Mouse (Mus musculus): ENCODE data around the gene Fat3. TPM values are rescaled to one million over a fixed set of nuclear protein-coding genes. Genes with fewer than 3 reads are reported as not detected.
A peak's percentile ranks its signal among the peaks of the same experiment; 100 is the strongest.

The Fat3 gene
- polyA plus RNA-seq, 1 experiment from 2014 or later, result 5.4 TPM

GRCm38 (mm10) chr9:16499621-16500381 is 1.3 kb downstream of the Fat3 start:
- DNase-seq (ENCODE audit: low spot score) (peak; percentile 72), ATAC-seq (ENCODE audit: low read depth) (peak; percentile 23)
- peak overlapping the region; percentile 63 for H3K4me3 ChIP-seq (ENCODE audit: low read depth, low read length)
- no peaks in the 10 kb centered on the region for H3K36me3 ChIP-seq (ENCODE audit: control insufficient read depth, insufficient read depth, low read length)
- no peaks in the 10 kb centered on the region for H3K9me3 ChIP-seq (ENCODE audit: control insufficient read depth, low read length)
- peak overlapping the region; percentile 71 for H3K9ac ChIP-seq (ENCODE audit: low read depth, low read length)
- peaks cover 7% of the 10 kb centered on the region; the same call in 1 of the 2 replicates for H3K4me1 ChIP-seq (ENCODE audit: control insufficient read depth, insufficient read depth, low read length)
- H3K27ac ChIP-seq (replicated peaks; ENCODE audit: low read depth, low read length), result peak overlapping the region; percentile 61
- under 1% methylated on average over 35 of the region's 35 CpGs for WGBS
- H3K27me3 ChIP-seq (replicated peaks; ENCODE audit: control insufficient read depth, insufficient read depth, low read length), result peaks cover 13% of the 10 kb centered on the region
- H3K4me2 ChIP-seq (ENCODE audit: low read depth, low read length), result peak overlapping the region; percentile 92

- peak; percentile 56 for DNase-seq (ENCODE audit: low spot score)
- ATAC-seq (ENCODE audit: low read depth), result no peak
- Histone ChIP-seq H3K36me3 (ENCODE audit: control insufficient read depth, insufficient read depth, low read length) (no peaks in the 10 kb centered on the region), H3K4me1 (ENCODE audit: control insufficient read depth, insufficient read depth, low read length) (peaks cover 7% of the 10 kb centered on the region; the same call in 1 of the 2 replicates), H3K4me3 (ENCODE audit: low read depth, low read length) (peak overlapping the region; percentile 63; the same call in 1 of the 2 replicates), H3K27me3 (replicated peaks; ENCODE audit: control insufficient read depth, insufficient read depth, low read length) (peaks cover 12% of the 10 kb centered on the region), H3K27ac (replicated peaks; ENCODE audit: low read depth, low read length) (no peak overlapping the region), H3K4me2 (ENCODE audit: low read depth, low read length) (peak overlapping the region; percentile 92), H3K9me3 (ENCODE audit: control insufficient read depth, low read length) (no peaks in the 10 kb centered on the region), H3K9ac (ENCODE audit: low read depth, low read length) (no peak overlapping the region)
- WGBS, result 11% methylated on average over 4 of the region's 4 CpGs
Observed at GRCm38 (mm10) chr9:16498876-16499275, 2.2 kb downstream of the Fat3 start.

- 100% methylated on average over 1 of the region's 1 CpGs for WGBS
- no peak for DNase-seq (ENCODE audit: low spot score)
Observed at GRCm38 (mm10) chr9:16497361-16497760, 3.7 kb downstream of the Fat3 start.

GRCm38 (mm10) chr9:16496331-16496730 is 4.8 kb downstream of the Fat3 start:
- Histone ChIP-seq H3K4me2 (ENCODE audit: low read depth, low read length) (no peak overlapping the region), H3K4me1 (ENCODE audit: control insufficient read depth, insufficient read depth, low read length) (0 out of 2 replicates have a peak, but pooled peaks cover 3% of the 10 kb centered on the region), H3K4me3 (ENCODE audit: low read depth, low read length) (no peak overlapping the region), H3K9ac (ENCODE audit: low read depth, low read length) (no peak overlapping the region), H3K27me3 (replicated peaks; ENCODE audit: control insufficient read depth, insufficient read depth, low read length) (peaks cover 3% of the 10 kb centered on the region; the same call in 1 of the 2 replicates), H3K27ac (replicated peaks; ENCODE audit: low read depth, low read length) (no peak overlapping the region), H3K36me3 (ENCODE audit: control insufficient read depth, insufficient read depth, low read length) (no peaks in the 10 kb centered on the region), H3K9me3 (ENCODE audit: control insufficient read depth, low read length) (no peaks in the 10 kb centered on the region)
- no peak for ATAC-seq (ENCODE audit: low read depth)
- DNase-seq (ENCODE audit: low spot score), result no peak
- 85% methylated on average over 3 of the region's 3 CpGs for WGBS

More at GRCm38 (mm10) chr9:16497361-16497760, 3.7 kb downstream of the Fat3 start:
- H3K36me3 ChIP-seq (ENCODE audit: control insufficient read depth, insufficient read depth, low read length), result no peaks in the 10 kb centered on the region
- 0 out of 2 replicates have a peak, but pooled peaks cover 3% of the 10 kb centered on the region for H3K4me1 ChIP-seq (ENCODE audit: control insufficient read depth, insufficient read depth, low read length)
- no peak overlapping the region for H3K4me2 ChIP-seq (ENCODE audit: low read depth, low read length)
- peaks cover 3% of the 10 kb centered on the region; the same call in 1 of the 2 replicates for H3K27me3 ChIP-seq (replicated peaks; ENCODE audit: control insufficient read depth, insufficient read depth, low read length)
- ATAC-seq (ENCODE audit: low read depth), result no peak
- H3K9me3 ChIP-seq (ENCODE audit: control insufficient read depth, low read length), result no peaks in the 10 kb centered on the region
- H3K9ac ChIP-seq (ENCODE audit: low read depth, low read length), result no peak overlapping the region
- H3K4me3 ChIP-seq (ENCODE audit: low read depth, low read length), result no peak overlapping the region
- H3K27ac ChIP-seq (replicated peaks; ENCODE audit: low read depth, low read length), result no peak overlapping the region

- Histone ChIP-seq H3K4me2 (ENCODE audit: low read depth, low read length) (no peak overlapping the region), H3K9ac (ENCODE audit: low read depth, low read length) (no peak overlapping the region), H3K36me3 (ENCODE audit: control insufficient read depth, insufficient read depth, low read length) (no peaks in the 10 kb centered on the region), H3K4me3 (ENCODE audit: low read depth, low read length) (no peak overlapping the region), H3K4me1 (ENCODE audit: control insufficient read depth, insufficient read depth, low read length) (no peaks in the 10 kb centered on the region), H3K27ac (replicated peaks; ENCODE audit: low read depth, low read length) (no peak overlapping the region), H3K9me3 (ENCODE audit: control insufficient read depth, low read length) (no peaks in the 10 kb centered on the region), H3K27me3 (replicated peaks; ENCODE audit: control insufficient read depth, insufficient read depth, low read length) (no peaks in the 10 kb centered on the region)
- no peak for ATAC-seq (ENCODE audit: low read depth)
- no peak for DNase-seq (ENCODE audit: low spot score)
- WGBS, result 59% methylated on average over 3 of the region's 3 CpGs
Observed at GRCm38 (mm10) chr9:16489661-16490060, 11.4 kb downstream of the Fat3 start.

GRCm38 (mm10) chr9:16487565-16487964 is 13.5 kb downstream of the Fat3 start:
- Histone ChIP-seq H3K36me3 (ENCODE audit: control insufficient read depth, insufficient read depth, low read length) (no peaks in the 10 kb centered on the region), H3K9ac (ENCODE audit: low read depth, low read length) (no peak overlapping the region), H3K4me2 (ENCODE audit: low read depth, low read length) (no peak overlapping the region), H3K4me1 (ENCODE audit: control insufficient read depth, insufficient read depth, low read length) (no peaks in the 10 kb centered on the region), H3K4me3 (ENCODE audit: low read depth, low read length) (no peak overlapping the region), H3K27me3 (replicated peaks; ENCODE audit: control insufficient read depth, insufficient read depth, low read length) (no peaks in the 10 kb centered on the region), H3K9me3 (ENCODE audit: control insufficient read depth, low read length) (no peaks in the 10 kb centered on the region), H3K27ac (replicated peaks; ENCODE audit: low read depth, low read length) (no peak overlapping the region)
- no peak for DNase-seq (ENCODE audit: low spot score)
- ATAC-seq (ENCODE audit: low read depth), result no peak

GRCm38 (mm10) chr9:16486229-16486628 is 14.9 kb downstream of the Fat3 start:
- no peak for ATAC-seq (ENCODE audit: low read depth)
- no peak for DNase-seq (ENCODE audit: low spot score)
- H3K27me3 ChIP-seq (replicated peaks; ENCODE audit: control insufficient read depth, insufficient read depth, low read length), result no peaks in the 10 kb centered on the region
- no peak overlapping the region for H3K9ac ChIP-seq (ENCODE audit: low read depth, low read length)
- 79% methylated on average over 1 of the region's 1 CpGs for WGBS
- H3K4me3 ChIP-seq (ENCODE audit: low read depth, low read length), result no peak overlapping the region
- no peaks in the 10 kb centered on the region for H3K4me1 ChIP-seq (ENCODE audit: control insufficient read depth, insufficient read depth, low read length)
- H3K9me3 ChIP-seq (ENCODE audit: control insufficient read depth, low read length), result no peaks in the 10 kb centered on the region
- H3K4me2 ChIP-seq (ENCODE audit: low read depth, low read length), result no peak overlapping the region
- H3K36me3 ChIP-seq (ENCODE audit: control insufficient read depth, insufficient read depth, low read length), result no peaks in the 10 kb centered on the region
- no peak overlapping the region for H3K27ac ChIP-seq (replicated peaks; ENCODE audit: low read depth, low read length)

GRCm38 (mm10) chr9:16485173-16485572 is 15.9 kb downstream of the Fat3 start:
- no peak overlapping the region for H3K4me3 ChIP-seq (ENCODE audit: low read depth, low read length)
- no peak overlapping the region for H3K27ac ChIP-seq (replicated peaks; ENCODE audit: low read depth, low read length)
- no peaks in the 10 kb centered on the region for H3K27me3 ChIP-seq (replicated peaks; ENCODE audit: control insufficient read depth, insufficient read depth, low read length)
- ATAC-seq (ENCODE audit: low read depth) (no peak), DNase-seq (ENCODE audit: low spot score) (no peak)
- no peak overlapping the region for H3K9ac ChIP-seq (ENCODE audit: low read depth, low read length)
- no peaks in the 10 kb centered on the region for H3K4me1 ChIP-seq (ENCODE audit: control insufficient read depth, insufficient read depth, low read length)
- H3K4me2 ChIP-seq (ENCODE audit: low read depth, low read length), result no peak overlapping the region
- WGBS, result 37% methylated on average over 4 of the region's 4 CpGs
- H3K9me3 ChIP-seq (ENCODE audit: control insufficient read depth, low read length), result no peaks in the 10 kb centered on the region
- H3K36me3 ChIP-seq (ENCODE audit: control insufficient read depth, insufficient read depth, low read length), result no peaks in the 10 kb centered on the region

- Histone ChIP-seq H3K4me3 (ENCODE audit: low read depth, low read length) (no peak overlapping the region), H3K4me1 (ENCODE audit: control insufficient read depth, insufficient read depth, low read length) (no peaks in the 10 kb centered on the region), H3K9ac (ENCODE audit: low read depth, low read length) (no peak overlapping the region), H3K9me3 (ENCODE audit: control insufficient read depth, low read length) (no peaks in the 10 kb centered on the region), H3K36me3 (ENCODE audit: control insufficient read depth, insufficient read depth, low read length) (no peaks in the 10 kb centered on the region), H3K27me3 (replicated peaks; ENCODE audit: control insufficient read depth, insufficient read depth, low read length) (no peaks in the 10 kb centered on the region), H3K27ac (replicated peaks; ENCODE audit: low read depth, low read length) (no peak overlapping the region), H3K4me2 (ENCODE audit: low read depth, low read length) (no peak overlapping the region)
- no peak for DNase-seq (ENCODE audit: low spot score)
- 35% methylated on average over 2 of the region's 2 CpGs for WGBS
- no peak for ATAC-seq (ENCODE audit: low read depth)
Observed at GRCm38 (mm10) chr9:16484765-16485164, 16.3 kb downstream of the Fat3 start.
